Mouse (Mus musculus) limb, embryonic 13.5 days (tissue): ENCODE results near the gene Itga4. TPM values are rescaled to one million over a fixed set of nuclear protein-coding genes. Genes with fewer than 3 reads are reported as not detected.

ENCODE experiments used
- ATAC-seq: fragments of 200-750 bp; cut with Nextera tagmentation; 2 replicates; pipeline ENCODE4 v1.8.0; 2017; ENCODE audit warnings: low read depth, moderate number of reproducible peaks, moderate TSS enrichment; ENCODE audit not compliant: low FRiP score
- H3K27ac ChIP-seq: fragments of 300-500 bp; sonication (generic); 2 replicates; pipeline ENCODE4 v1.5.1; 2015; ENCODE audit warnings: inconsistent platforms, mild to moderate bottlenecking, moderate library complexity
- H3K27me3 ChIP-seq: fragments of 300-500 bp; sonication (generic); 2 replicates; pipeline ENCODE4 v1.6.1; 2015; ENCODE audit warnings: mild to moderate bottlenecking, inconsistent platforms
- H3K36me3 ChIP-seq: fragments of 300-500 bp; sonication (generic); 2 replicates; pipeline ENCODE4 v1.6.1; 2015; ENCODE audit warnings: inconsistent platforms, mild to moderate bottlenecking, moderate library complexity
- H3K4me1 ChIP-seq: fragments of 300-500 bp; sonication (generic); 2 replicates; pipeline ENCODE4 v1.6.1; 2015; ENCODE audit warnings: inconsistent platforms
- H3K4me2 ChIP-seq: fragments of 300-500 bp; sonication (generic); replicated peaks from 2 replicates; pipeline ENCODE4 v1.6.1; 2015; ENCODE audit warnings: inconsistent platforms, mild to moderate bottlenecking, moderate library complexity
- H3K4me3 ChIP-seq: fragments of 300-500 bp; sonication (generic); 2 replicates; pipeline ENCODE4 v1.5.1; 2015; ENCODE audit warnings: moderate library complexity, mild to moderate bottlenecking, inconsistent platforms
- H3K9ac ChIP-seq: fragments of 300-500 bp; sonication (generic); 2 replicates; pipeline ENCODE4 v1.6.1; 2015; ENCODE audit warnings: mild to moderate bottlenecking, inconsistent platforms
- H3K9me3 ChIP-seq: fragments of 300-500 bp; sonication (generic); 2 replicates; pipeline ENCODE4 v1.6.1; 2016; ENCODE audit warnings: inconsistent platforms
- WGBS: fragments of 180-500 bp; shearing (Covaris S2); methylation state at CpG from one replicate; pipeline ENCODE4 v1.1.7; 2015; 5-methylcytosine and 5-hydroxymethylcytosine counted together
- polyA plus RNA-seq: library from polyadenylated mRNA; unstranded; fragments of >200 nt; fragmentation: Nextera tagmentation; extraction: Ambion mirVana; gene quantifications from 2 replicates; pipeline ENCODE4 v1.2.1, GENCODE M21; 2015

The Itga4 gene
- polyA plus RNA-seq, 1 experiment from 2014 or later = 9.7 TPM

DNA sequence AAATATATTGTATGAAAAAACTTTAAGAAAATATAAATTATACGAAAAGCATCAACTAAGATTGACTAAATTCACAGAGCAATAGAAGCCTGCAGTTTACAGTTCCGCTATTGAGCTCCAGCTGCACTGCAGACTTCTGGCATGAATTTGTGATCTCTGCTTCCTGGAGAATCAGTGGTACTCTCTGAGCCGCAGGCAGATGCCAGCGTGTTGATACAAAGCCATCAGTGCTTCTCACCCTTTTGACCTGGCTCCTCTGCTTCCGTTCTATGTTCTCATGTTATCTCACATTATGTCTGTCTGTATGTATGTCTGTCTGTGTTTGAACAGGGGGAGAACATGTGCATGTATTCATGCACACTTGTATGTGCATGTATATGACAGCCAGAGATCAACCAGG is 6.9 kb upstream of the Itga4 start:
- no peaks in the 10 kb centered on the region for H3K36me3 ChIP-seq
- H3K4me3 ChIP-seq = no peak overlapping the region
- no peaks in the 10 kb centered on the region for H3K4me1 ChIP-seq
- ATAC-seq = no peak
- H3K4me2 ChIP-seq = no peak overlapping the region
- H3K9ac ChIP-seq = no peak overlapping the region
- no peaks in the 10 kb centered on the region for H3K9me3 ChIP-seq
- H3K27ac ChIP-seq = no peak overlapping the region
- no peaks in the 10 kb centered on the region for H3K27me3 ChIP-seq
- 76% methylated on average over 5 of the region's 5 CpGs for WGBS

DNA sequence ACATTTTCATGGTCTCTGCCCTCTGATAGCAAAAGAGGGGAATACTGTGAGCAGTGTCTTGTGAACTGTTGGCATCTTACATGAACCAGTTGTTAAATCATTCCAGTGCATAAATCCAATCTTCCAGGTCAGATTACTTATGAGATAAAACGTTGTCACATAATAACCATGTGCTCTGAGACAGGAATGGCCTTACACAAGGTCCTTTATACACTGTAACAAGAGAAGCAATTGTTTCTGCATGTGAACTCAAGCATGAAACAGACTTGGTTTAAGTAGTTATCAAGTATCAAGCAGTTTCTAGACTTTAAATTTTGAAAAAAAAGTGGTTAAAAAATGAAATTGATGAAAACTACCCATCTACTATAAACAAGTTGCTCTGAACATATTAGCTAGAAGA is 4.7 kb upstream of the Itga4 start:
- Histone ChIP-seq H3K36me3 (no peaks in the 10 kb centered on the region), H3K27ac (no peak overlapping the region), H3K27me3 (no peaks in the 10 kb centered on the region), H3K9me3 (no peaks in the 10 kb centered on the region), H3K4me2 (no peak overlapping the region), H3K9ac (no peak overlapping the region), H3K4me1 (peaks cover 10% of the 10 kb centered on the region; the same call in 1 of the 2 replicates), H3K4me3 (no peak overlapping the region)
- no peak for ATAC-seq
- 43% methylated on average over 1 of the region's 1 CpGs for WGBS

DNA sequence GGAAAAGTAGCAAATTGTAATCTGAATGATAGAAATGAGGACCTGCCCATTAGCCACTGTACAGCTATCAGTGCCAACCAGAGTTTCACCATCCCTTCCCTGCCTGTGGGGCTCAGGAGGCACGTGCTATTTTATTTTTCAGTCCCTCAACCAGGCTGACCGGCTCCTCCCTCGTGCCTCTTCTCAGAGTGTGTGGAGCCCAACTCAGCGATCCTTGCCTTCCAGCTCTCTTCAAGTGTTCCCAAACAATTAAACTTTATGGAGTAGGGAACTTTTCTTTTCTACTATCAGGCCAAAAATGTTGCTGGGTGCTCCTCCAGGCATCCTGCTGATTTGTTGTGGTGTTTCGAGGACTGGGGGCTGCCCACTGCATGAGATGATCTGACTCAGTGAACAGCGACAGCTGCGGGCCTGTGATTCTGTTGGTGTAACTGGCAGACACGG is 1.4 kb upstream of the Itga4 start:
- no peaks in the 10 kb centered on the region for H3K9me3 ChIP-seq
- H3K4me2 ChIP-seq = no peak overlapping the region
- 0 out of 2 replicates have a peak, but pooled peaks cover 3% of the 10 kb centered on the region for H3K27me3 ChIP-seq
- H3K4me3 ChIP-seq = no peak overlapping the region
- ATAC-seq = no peak
- H3K4me1 ChIP-seq = peaks cover 19% of the 10 kb centered on the region
- WGBS = 60% methylated on average over 8 of the region's 8 CpGs
- no peak overlapping the region for H3K9ac ChIP-seq
- H3K36me3 ChIP-seq = no peaks in the 10 kb centered on the region
- H3K27ac ChIP-seq = no peak overlapping the region

DNA sequence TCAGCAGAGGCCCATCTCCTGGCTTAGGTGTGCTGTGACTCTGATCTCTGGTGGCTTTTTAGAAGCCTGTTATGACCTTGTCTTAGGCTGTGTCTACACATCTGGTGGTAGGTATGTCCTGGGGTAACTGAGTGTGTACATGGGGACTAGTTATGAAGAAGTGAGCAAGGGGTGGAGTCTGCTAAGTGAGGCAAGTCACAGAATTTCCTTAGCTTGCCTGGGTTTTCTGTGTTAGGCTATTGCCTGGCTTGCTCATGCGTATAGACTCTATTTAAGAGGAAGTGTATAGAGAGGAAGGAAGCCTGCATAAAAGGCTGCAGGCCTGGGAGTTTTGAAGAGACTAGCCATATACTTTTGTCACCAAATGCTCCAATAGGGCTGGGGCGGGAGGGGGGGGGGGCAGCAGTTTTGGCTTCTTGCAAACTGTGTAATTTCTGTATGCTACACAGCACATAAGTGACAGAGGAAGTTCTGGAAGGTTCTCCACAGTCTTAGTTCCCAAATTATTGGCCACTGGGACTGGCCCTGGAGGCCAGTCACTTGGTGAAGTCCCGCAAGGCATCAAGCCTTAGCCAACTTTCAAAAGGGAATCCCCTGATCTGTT is 536 bp upstream of the Itga4 start:
- ATAC-seq = peak; percentile 20; the same call in 1 of the 2 replicates
- 63% methylated on average over 3 of the region's 3 CpGs for WGBS
- H3K36me3 ChIP-seq = no peaks in the 10 kb centered on the region
- no peak overlapping the region for H3K27ac ChIP-seq
- H3K9ac ChIP-seq = no peak overlapping the region
- H3K9me3 ChIP-seq = no peaks in the 10 kb centered on the region
- H3K4me3 ChIP-seq = peak overlapping the region; percentile 57
- peak overlapping the region; percentile 94 for H3K4me2 ChIP-seq
- peaks cover 19% of the 10 kb centered on the region for H3K4me1 ChIP-seq
- 0 out of 2 replicates have a peak, but pooled peaks cover 3% of the 10 kb centered on the region for H3K27me3 ChIP-seq

DNA sequence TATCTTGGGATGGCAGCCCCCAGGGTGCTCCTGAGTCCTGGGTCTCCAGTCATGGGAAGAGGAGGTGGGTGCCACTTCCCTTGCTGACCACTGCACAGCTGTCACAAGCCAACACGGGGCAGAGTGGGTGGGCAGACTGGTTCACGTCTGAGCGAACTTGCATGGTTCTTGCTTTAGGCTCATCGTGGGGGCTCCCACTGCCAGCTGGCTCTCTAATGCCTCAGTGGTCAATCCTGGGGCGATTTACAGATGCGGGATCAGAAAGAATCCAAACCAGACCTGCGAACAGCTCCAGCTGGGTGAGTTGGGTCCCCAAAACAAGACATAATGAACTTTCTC is 744 bp downstream of the Itga4 start:
- WGBS = 19% methylated on average over 7 of the region's 7 CpGs
- Histone ChIP-seq H3K27me3 (0 out of 2 replicates have a peak, but pooled peaks cover 3% of the 10 kb centered on the region), H3K27ac (no peak overlapping the region), H3K9ac (peak overlapping the region; percentile 68), H3K4me1 (peaks cover 19% of the 10 kb centered on the region), H3K9me3 (no peaks in the 10 kb centered on the region), H3K4me3 (peak overlapping the region; percentile 57), H3K4me2 (peak overlapping the region; percentile 94), H3K36me3 (no peaks in the 10 kb centered on the region)
- peak; percentile 29; the same call in 1 of the 2 replicates for ATAC-seq

DNA sequence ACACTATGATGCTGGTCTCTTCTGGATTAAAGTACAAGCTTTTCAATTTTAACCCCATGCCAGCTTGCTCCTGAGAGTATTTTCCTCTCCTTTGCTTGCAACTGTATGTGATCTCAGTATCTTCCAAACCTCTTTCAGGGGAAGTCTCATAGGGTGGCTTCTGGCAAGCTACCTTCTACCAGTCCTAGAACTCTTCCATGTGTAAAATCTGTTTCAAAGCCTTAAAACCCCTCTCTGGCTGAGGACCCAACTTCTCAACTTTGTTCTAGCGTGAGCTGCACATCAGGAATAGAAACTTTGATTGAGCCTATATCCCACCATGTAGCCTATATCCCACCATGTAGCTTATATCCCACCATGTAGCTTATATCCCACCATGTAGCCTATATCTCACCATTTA is 1.1 kb downstream of the Itga4 start:
- no peak for ATAC-seq
- Histone ChIP-seq H3K36me3 (no peaks in the 10 kb centered on the region), H3K27ac (no peak overlapping the region), H3K4me3 (peak overlapping the region; percentile 57), H3K4me2 (peak overlapping the region; percentile 94), H3K27me3 (0 out of 2 replicates have a peak, but pooled peaks cover 3% of the 10 kb centered on the region), H3K9ac (peak overlapping the region; percentile 68), H3K4me1 (peaks cover 19% of the 10 kb centered on the region), H3K9me3 (no peaks in the 10 kb centered on the region)
- 66% methylated on average over 1 of the region's 1 CpGs for WGBS

DNA sequence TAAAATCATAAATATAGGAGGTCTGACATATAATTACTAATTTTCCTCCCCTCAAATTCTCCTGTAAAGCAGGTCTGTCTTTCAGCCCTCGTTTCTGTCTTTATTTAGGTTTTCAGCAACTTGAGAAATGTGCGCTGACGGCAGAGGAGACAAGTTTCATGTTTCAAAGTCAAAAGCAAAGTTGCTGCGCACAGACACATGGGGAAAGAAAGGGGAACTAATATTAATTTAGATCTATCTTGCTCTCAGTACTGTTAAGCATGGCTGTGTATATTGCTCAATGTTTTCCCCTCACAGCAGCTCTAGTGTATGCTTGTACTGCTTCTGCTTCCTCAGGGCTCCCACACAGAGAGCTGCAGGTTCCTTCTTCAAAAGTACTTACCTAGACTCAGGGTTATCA is 1.7 kb downstream of the Itga4 start:
- Histone ChIP-seq H3K4me1 (peaks cover 19% of the 10 kb centered on the region), H3K36me3 (no peaks in the 10 kb centered on the region), H3K27ac (no peak overlapping the region), H3K9ac (no peak overlapping the region), H3K9me3 (no peaks in the 10 kb centered on the region), H3K27me3 (0 out of 2 replicates have a peak, but pooled peaks cover 3% of the 10 kb centered on the region), H3K4me3 (peak overlapping the region; percentile 57), H3K4me2 (peak overlapping the region; percentile 94)
- WGBS = 21% methylated on average over 4 of the region's 4 CpGs
- ATAC-seq = no peak

DNA sequence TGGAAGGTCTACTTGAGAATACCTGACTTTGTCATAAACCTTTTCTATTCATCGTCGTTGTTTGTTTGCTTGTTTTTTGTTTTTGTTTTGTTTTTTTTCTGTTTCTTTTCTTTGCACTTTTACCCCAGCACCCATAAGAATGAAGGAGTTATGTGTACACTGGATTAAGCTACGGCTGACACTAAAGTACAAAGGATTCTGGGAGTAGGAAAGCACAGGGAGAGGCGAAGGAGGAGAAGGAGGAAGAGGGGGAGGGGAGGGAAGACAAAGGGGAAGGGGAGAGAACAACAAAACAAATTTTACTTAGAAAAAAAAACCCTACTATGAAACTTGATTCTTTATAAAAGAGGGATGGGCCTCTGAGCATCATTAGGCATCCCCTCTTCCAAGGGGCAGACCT is 2.2 kb downstream of the Itga4 start:
- no peak for ATAC-seq
- H3K27ac ChIP-seq = no peak overlapping the region
- 75% methylated on average over 4 of the region's 4 CpGs for WGBS
- peak overlapping the region; percentile 94; the same call in 1 of the 2 replicates for H3K4me2 ChIP-seq
- H3K9ac ChIP-seq = no peak overlapping the region
- peaks cover 19% of the 10 kb centered on the region for H3K4me1 ChIP-seq
- H3K36me3 ChIP-seq = no peaks in the 10 kb centered on the region
- H3K27me3 ChIP-seq = 0 out of 2 replicates have a peak, but pooled peaks cover 3% of the 10 kb centered on the region
- no peak overlapping the region for H3K4me3 ChIP-seq
- no peaks in the 10 kb centered on the region for H3K9me3 ChIP-seq

DNA sequence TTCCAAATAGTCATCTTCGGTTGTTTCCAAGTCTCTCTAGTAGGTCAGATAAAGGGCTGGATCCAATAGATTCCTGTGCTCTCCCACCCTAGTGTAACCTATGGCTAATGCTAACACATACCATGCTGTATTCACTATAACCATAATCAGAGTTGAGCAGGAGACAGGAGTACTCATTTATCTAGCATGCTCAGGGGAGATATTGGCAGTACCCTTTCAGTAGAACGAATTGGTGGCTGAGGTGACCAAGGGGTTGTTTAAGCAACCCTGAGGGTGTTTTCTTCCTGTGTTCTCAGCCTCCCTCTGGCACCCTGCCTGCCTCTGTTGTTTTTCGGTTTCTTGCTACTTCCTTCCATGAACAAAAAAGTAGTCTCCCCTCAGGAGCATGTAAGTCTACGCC is 4.1 kb downstream of the Itga4 start:
- Histone ChIP-seq H3K36me3 (no peaks in the 10 kb centered on the region), H3K4me2 (no peak overlapping the region), H3K27ac (no peak overlapping the region), H3K9ac (no peak overlapping the region), H3K9me3 (no peaks in the 10 kb centered on the region), H3K4me1 (peaks cover 19% of the 10 kb centered on the region), H3K4me3 (no peak overlapping the region), H3K27me3 (0 out of 2 replicates have a peak, but pooled peaks cover 3% of the 10 kb centered on the region)
- no peak for ATAC-seq
- 70% methylated on average over 4 of the region's 4 CpGs for WGBS

DNA sequence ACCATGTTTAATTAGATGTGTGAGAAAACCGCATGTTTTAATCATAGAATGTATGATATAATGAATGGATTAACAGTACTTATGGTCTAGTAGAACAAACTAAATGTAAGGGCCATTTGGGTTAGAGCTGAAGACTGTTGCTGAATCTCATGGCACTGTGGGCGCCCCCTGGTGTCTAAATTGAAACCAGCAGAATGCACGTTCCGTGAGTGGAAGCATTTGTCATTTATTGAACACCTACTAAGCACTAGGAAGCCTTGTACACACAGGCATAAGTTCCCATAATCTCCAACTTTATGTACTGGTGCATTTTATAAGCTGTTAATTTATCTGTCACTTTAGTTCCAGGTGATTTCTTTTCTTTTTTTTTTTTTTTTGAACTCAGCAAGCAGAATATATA is 10.4 kb downstream of the Itga4 start:
- no peaks in the 10 kb centered on the region for H3K36me3 ChIP-seq
- H3K4me1 ChIP-seq = no peaks in the 10 kb centered on the region
- no peak overlapping the region for H3K9ac ChIP-seq
- ATAC-seq = no peak
- no peak overlapping the region for H3K27ac ChIP-seq
- WGBS = 31% methylated on average over 4 of the region's 4 CpGs
- no peaks in the 10 kb centered on the region for H3K9me3 ChIP-seq
- no peaks in the 10 kb centered on the region for H3K27me3 ChIP-seq
- H3K4me2 ChIP-seq = no peak overlapping the region
- H3K4me3 ChIP-seq = no peak overlapping the region

DNA sequence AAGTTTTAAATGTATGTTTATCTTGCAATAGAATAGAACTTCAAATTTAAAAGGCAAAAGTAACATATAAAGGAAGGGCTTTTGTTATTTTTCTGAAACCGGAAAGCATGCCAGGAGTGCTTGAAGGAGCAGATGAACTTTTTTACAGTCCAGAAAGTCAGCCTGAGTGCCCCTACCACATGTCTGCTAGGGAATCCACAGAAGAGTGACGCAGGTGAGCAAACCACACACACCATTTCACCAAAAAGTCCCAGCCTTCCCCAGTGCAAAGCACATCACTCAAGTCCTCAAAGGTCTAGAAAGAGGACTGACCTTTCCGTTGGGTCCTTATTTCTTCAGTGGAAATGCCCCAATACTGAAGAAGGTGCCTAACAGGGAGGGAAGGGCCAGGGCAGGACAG is 11.3 kb downstream of the Itga4 start:
- ATAC-seq = no peak
- H3K9me3 ChIP-seq = no peaks in the 10 kb centered on the region

DNA sequence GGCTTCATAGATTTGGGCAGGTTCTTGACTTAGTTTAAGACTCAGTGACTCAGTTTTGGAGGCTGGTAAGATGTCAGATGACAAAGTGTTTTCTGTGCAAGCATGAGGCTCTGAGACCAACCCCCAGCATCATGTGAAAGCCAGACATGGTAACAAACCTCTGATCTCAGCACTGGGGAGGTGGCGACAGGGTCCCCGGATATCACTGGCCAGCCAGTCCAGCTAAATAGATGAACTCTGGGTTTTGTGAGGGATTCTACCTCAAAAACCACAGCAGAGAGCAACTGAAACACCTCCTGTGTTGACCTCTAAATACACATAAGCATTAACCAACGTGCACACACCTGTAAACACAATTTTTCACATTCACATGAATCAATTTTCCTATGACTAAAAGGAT is 12.0 kb downstream of the Itga4 start:
- Histone ChIP-seq H3K36me3 (no peaks in the 10 kb centered on the region), H3K27me3 (no peaks in the 10 kb centered on the region), H3K4me3 (no peak overlapping the region), H3K4me2 (no peak overlapping the region), H3K9ac (no peak overlapping the region), H3K4me1 (no peaks in the 10 kb centered on the region), H3K27ac (no peak overlapping the region), H3K9me3 (no peaks in the 10 kb centered on the region)
- WGBS = 83% methylated on average over 3 of the region's 3 CpGs
- ATAC-seq = no peak

More for the DNA sequence above, 11.3 kb downstream of the Itga4 start:
- WGBS = 93% methylated on average over 3 of the region's 3 CpGs
- H3K27ac ChIP-seq = no peak overlapping the region
- no peak overlapping the region for H3K9ac ChIP-seq
- no peak overlapping the region for H3K4me2 ChIP-seq
- H3K4me1 ChIP-seq = no peaks in the 10 kb centered on the region
- no peaks in the 10 kb centered on the region for H3K27me3 ChIP-seq
- no peaks in the 10 kb centered on the region for H3K36me3 ChIP-seq
- no peak overlapping the region for H3K4me3 ChIP-seq

DNA sequence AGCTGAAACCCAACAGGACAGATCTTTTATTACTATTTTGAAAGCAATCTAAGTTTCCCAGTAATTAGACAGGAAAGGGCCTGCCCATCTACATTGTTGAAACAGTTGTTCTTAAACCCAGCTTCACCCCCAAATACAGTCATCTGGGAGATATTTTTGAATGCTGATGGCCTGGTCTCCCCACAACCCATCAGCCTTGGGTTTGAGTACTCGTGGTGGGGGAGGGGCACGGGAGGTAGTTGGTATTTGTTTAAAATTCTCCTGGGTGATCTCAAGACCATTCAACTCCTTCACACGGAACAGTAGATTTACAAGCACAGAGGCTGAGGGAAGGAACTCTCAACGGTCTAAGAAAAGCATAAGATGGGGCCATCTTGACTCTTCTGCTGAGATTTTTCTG is 13.6 kb downstream of the Itga4 start:
- no peaks in the 10 kb centered on the region for H3K36me3 ChIP-seq
- ATAC-seq = no peak
- WGBS = 66% methylated on average over 4 of the region's 4 CpGs
- H3K4me1 ChIP-seq = no peaks in the 10 kb centered on the region
- no peak overlapping the region for H3K9ac ChIP-seq
- H3K27me3 ChIP-seq = no peaks in the 10 kb centered on the region
- no peak overlapping the region for H3K4me2 ChIP-seq
- H3K27ac ChIP-seq = no peak overlapping the region
- no peaks in the 10 kb centered on the region for H3K9me3 ChIP-seq
- no peak overlapping the region for H3K4me3 ChIP-seq
